Mouse (Mus musculus): Measurements from ENCODE around the gene Mcpt2.
"Not testable (repeated sequence)": the region's sequence is repeated elsewhere in the genome, so short reads cannot be mapped to it uniquely, and the experiment has no call there.

GRCm38 (mm10) chr14:56017671-56018070, 24.2 kb upstream of the Mcpt2 start, which contains the start of gene Mcpt1:
- not testable (repeated sequence) for TF ChIP-seq CTCF (conservative IDR thresholded peaks at IDR 0.05 in 1 of 2, IDR thresholded peaks at IDR 0.05 in 1 of 2; ENCODE audit: low read depth in 2 of 2, low read length in 2 of 2); MAFK (IDR thresholded peaks at IDR 0.05; ENCODE audit: insufficient replicate concordance, low read length); MXI1 (IDR thresholded peaks at IDR 0.05; ENCODE audit: low read depth, low read length)

All from CH12.LX (cell line).